Mouse (Mus musculus) liver, embryonic 11.5 days (tissue): ENCODE results near the gene Flot2. TPM values are rescaled to one million over a fixed set of nuclear protein-coding genes. Genes with fewer than 3 reads are reported as not detected.
"Not testable (repeated sequence)": the region's sequence is repeated elsewhere in the genome, so short reads cannot be mapped to it uniquely, and the experiment has no call there.

Source experiments
- ATAC-seq: fragments of 200-750 bp; cut with Nextera tagmentation; replicated peaks from 2 replicates; pipeline ENCODE4 v1.8.0; 2017; ENCODE audit warnings: moderate number of reproducible peaks, mild to moderate bottlenecking, moderate TSS enrichment, moderate library complexity; ENCODE audit not compliant: low FRiP score
- DNase-seq: peaks from one replicate; pipeline ENCODE4 v3.0.0-alpha.2; 2017; ENCODE audit warnings: low spot score
- H3K27ac ChIP-seq: fragments of 300-500 bp; sonication (generic); 2 replicates; pipeline ENCODE4 v1.5.1; 2014; ENCODE audit warnings: mild to moderate bottlenecking, low read depth, low read length, control low read depth
- H3K27me3 ChIP-seq: fragments of 300-500 bp; sonication (generic); replicated peaks from 2 replicates; pipeline ENCODE4 v1.6.1; 2014; ENCODE audit warnings: low read length, mixed read lengths; ENCODE audit not compliant: control insufficient read depth, insufficient read depth
- H3K36me3 ChIP-seq: fragments of 300-500 bp; sonication (generic); 2 replicates; pipeline ENCODE4 v1.6.1; 2014; ENCODE audit warnings: mild to moderate bottlenecking, low read length, moderate library complexity, mixed read lengths; ENCODE audit not compliant: control insufficient read depth, insufficient read depth
- H3K4me1 ChIP-seq: fragments of 300-500 bp; sonication (generic); replicated peaks from 2 replicates; pipeline ENCODE4 v1.6.1; 2014; ENCODE audit warnings: low read length, mixed read lengths; ENCODE audit not compliant: control insufficient read depth, insufficient read depth
- H3K4me2 ChIP-seq: fragments of 300-500 bp; sonication (generic); 2 replicates; pipeline ENCODE4 v1.6.1; 2014; ENCODE audit warnings: mild to moderate bottlenecking, control low read depth, moderate library complexity
- H3K4me3 ChIP-seq: fragments of 300-500 bp; sonication (generic); 2 replicates; pipeline ENCODE4 v1.5.1; 2014; ENCODE audit warnings: low read depth, low read length, control low read depth
- H3K9ac ChIP-seq: fragments of 300-500 bp; sonication (generic); 2 replicates; pipeline ENCODE4 v1.6.1; 2014; ENCODE audit warnings: low read depth, low read length, control low read depth
- H3K9me3 ChIP-seq: fragments of 300-500 bp; sonication (generic); 2 replicates; pipeline ENCODE4 v1.6.1; 2016; ENCODE audit warnings: low read length, inconsistent platforms, mixed read lengths; ENCODE audit not compliant: control insufficient read depth
- WGBS: fragments of 180-500 bp; shearing (Covaris S2); extraction: QIAGEN DNeasy Blood & Tissue Kit; methylation state at CpG from one replicate; pipeline ENCODE4 v1.1.7; 2014; 5-methylcytosine and 5-hydroxymethylcytosine counted together
- polyA plus RNA-seq: library from polyadenylated mRNA; unstranded; fragments of >200 nt; fragmentation: Nextera tagmentation; extraction: Ambion mirVana; gene quantifications from 2 replicates; pipeline ENCODE4 v1.2.1, GENCODE M21; 2014

Gene Flot2
- polyA plus RNA-seq, 1 experiment from 2014 or later, result 44.8 TPM

DNA sequence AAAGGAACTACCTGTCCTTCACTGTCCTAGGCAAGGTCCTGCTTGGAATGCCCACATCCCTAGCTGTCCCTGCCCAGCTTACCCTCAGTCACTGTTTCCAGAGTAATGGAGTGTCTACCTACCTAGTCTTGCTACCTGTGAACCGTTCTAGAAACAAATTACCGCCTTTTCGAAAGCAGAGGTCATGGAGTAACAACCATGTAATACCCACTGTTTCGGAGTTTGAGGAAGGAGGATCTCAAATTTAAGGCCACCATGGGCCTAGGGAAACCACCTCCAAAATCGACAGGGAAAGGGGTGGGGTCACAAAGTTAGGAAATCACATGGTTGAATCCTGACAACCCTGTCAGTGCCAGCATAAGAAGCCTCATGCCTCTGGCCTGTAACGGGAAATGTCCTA, 6.3 kb upstream of the Flot2 start:
- ATAC-seq (peak; percentile 1; the same call in 1 of the 2 replicates), DNase-seq (peak; percentile 42)
- Histone ChIP-seq H3K36me3 (peaks cover 27% of the 10 kb centered on the region), H3K4me2 (peak overlapping the region; percentile 98), H3K9ac (peak overlapping the region; percentile 84), H3K27me3 (no peaks in the 10 kb centered on the region), H3K4me1 (peaks cover 35% of the 10 kb centered on the region), H3K27ac (peak overlapping the region; percentile 89), H3K9me3 (no peaks in the 10 kb centered on the region), H3K4me3 (peak overlapping the region; percentile 79)
- WGBS, result 35% methylated on average over 6 of the region's 6 CpGs

DNA sequence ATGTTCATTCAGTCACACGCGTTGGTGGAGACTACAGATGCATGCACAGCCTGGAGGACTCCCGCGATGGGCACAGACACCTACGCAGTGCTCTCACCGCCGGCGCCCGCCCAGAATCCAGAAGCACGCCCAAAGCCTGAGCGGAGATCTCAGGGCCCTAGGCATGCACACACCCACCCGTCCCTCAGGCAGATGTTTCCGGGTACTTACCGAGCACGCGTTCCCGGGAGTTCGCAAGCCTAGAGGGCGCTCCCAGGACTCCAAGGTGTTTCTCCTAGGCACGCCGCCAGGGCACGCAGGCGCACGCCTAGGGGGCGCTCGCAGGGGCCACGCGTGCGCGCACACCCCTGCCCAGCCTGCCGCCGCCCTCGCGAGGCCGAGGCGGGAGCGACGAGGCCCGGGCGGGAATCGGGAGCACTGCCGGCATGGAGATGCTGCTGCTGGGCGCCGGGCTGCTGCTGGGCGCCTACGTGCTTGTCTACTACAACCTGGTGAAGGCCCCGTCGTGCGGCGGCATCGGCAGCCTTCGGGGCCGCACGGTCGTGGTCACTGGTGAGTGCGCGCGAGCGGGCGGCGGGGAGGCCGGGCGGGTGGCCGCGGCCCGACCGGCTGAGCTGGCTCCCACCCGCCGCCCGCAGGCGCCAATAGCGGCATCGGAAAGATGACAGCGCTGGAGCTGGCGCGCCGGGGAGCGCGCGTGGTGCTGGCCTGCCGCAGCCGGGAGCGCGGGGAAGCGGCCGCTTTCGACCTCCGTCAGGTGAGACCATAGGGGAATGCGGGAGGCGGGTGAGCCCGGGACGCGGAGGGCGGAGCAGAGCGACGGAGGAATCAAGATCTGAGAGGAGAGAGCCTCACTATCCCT, 5.6 kb upstream of the Flot2 start, which contains the start of gene Dhrs13:
Gene Dhrs13 (plus strand): TSS at position 334 of the 862 bp plus-strand sequence.
- Histone ChIP-seq H3K27me3 (no peaks in the 10 kb centered on the region), H3K9me3 (no peaks in the 10 kb centered on the region), H3K4me3 (peak within 1 kb of the TSS; percentile 79), H3K9ac (peak within 1 kb of the TSS; percentile 84), H3K4me1 (peaks cover 36% of the 10 kb centered on the region), H3K4me2 (peak within 1 kb of the TSS; percentile 98), H3K27ac (peak within 1 kb of the TSS; percentile 89), H3K36me3 (peaks cover 21% of the 10 kb centered on the region)
- ATAC-seq, result peak; percentile 95
- under 1% methylated on average over 96 of the region's 96 CpGs for WGBS
- DNase-seq, result peak; percentile 91

DNA sequence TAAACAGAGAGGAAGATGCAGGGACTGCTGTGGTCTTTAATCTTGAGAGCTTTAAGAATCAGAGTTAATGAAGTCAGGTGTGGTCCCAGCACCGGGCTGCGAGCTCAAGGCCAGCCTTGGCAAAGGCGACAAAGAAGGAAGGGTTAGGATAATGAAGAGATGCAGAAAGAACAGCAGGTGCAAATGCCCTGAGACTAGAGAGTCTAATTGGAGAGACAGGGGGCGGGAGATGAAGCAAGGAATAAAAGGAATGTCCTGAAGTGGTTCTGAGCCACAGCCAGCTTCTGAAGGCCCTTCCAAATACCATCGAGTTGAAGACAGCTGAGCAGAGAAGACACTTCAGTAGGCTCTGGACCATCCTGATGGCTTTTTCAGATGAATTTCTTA, 4.9 kb upstream of the Flot2 start:
- peak overlapping the region; percentile 89 for H3K27ac ChIP-seq
- ATAC-seq (no peak), DNase-seq (no peak)
- peaks cover 18% of the 10 kb centered on the region for H3K36me3 ChIP-seq
- H3K4me2 ChIP-seq, result peak overlapping the region; percentile 98
- H3K9ac ChIP-seq, result peak overlapping the region; percentile 84
- peak overlapping the region; percentile 79 for H3K4me3 ChIP-seq
- no peaks in the 10 kb centered on the region for H3K9me3 ChIP-seq
- H3K4me1 ChIP-seq, result peaks cover 41% of the 10 kb centered on the region
- no peaks in the 10 kb centered on the region for H3K27me3 ChIP-seq
- 15% methylated on average over 5 of the region's 5 CpGs for WGBS

DNA sequence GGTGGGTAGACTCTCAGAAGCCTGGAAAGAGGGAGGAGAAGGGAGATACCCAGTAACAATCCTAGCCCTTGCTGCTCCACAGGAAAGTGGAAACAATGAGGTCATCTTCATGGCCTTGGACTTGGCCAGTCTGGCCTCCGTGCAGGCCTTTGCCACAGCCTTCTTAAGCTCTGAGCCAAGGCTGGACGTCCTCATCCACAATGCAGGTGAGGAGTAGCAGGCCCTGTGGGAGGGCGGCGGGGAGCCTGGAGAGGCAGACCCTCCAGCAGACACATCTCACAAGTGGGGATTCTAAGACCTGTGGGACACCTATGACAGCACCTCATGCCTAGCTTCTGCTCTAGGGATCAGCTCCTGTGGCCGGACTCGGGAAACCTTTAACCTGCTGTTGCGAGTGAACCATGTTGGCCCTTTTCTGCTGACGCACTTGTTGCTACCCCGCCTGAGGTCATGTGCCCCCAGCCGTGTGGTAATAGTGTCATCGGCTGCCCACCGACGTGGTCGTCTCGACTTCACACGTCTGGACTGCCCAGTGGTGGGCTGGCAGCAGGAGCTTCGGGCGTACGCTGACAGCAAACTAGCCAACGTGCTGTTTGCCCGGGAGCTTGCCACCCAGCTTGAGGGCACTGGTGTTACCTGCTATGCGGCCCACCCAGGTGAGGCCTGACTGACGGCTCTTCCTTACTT, 3.7 kb upstream of the Flot2 start:
- no peaks in the 10 kb centered on the region for H3K27me3 ChIP-seq
- ATAC-seq, result no peak
- peaks cover 47% of the 10 kb centered on the region for H3K4me1 ChIP-seq
- no peak overlapping the region for H3K27ac ChIP-seq
- no peak overlapping the region for H3K9ac ChIP-seq
- peak overlapping the region; percentile 98 for H3K4me2 ChIP-seq
- peak overlapping the region; percentile 11; the same call in 1 of the 2 replicates for H3K4me3 ChIP-seq
- no peak for DNase-seq
- WGBS, result 92% methylated on average over 23 of the region's 23 CpGs
- peaks cover 10% of the 10 kb centered on the region for H3K36me3 ChIP-seq
- no peaks in the 10 kb centered on the region for H3K9me3 ChIP-seq

DNA sequence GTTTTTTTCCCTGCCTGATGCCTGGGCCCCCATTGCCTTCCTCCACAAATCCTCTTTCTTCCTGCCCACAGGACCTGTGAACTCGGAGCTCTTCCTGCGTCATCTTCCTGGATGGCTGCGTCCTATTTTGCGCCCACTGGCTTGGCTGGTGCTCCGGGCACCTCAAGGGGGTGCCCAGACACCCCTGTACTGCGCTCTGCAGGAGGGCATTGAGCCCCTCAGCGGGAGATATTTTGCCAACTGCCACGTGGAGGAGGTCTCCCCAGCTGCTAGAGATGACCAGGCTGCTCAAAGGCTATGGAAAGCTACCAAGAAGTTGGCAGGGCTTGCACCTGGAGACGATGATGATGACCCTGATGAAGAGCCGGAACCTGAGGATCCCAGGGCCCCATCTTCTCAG, 940 bp upstream of the Flot2 start:
- DNase-seq (no peak), ATAC-seq (no peak)
- Histone ChIP-seq H3K4me3 (no peak overlapping the region), H3K4me2 (no peak overlapping the region), H3K27ac (no peak overlapping the region), H3K36me3 (peaks cover 5% of the 10 kb centered on the region; the same call in 1 of the 2 replicates), H3K4me1 (peaks cover 33% of the 10 kb centered on the region), H3K27me3 (no peaks in the 10 kb centered on the region), H3K9ac (no peak overlapping the region), H3K9me3 (no peaks in the 10 kb centered on the region)
- WGBS, result 86% methylated on average over 10 of the region's 10 CpGs

DNA sequence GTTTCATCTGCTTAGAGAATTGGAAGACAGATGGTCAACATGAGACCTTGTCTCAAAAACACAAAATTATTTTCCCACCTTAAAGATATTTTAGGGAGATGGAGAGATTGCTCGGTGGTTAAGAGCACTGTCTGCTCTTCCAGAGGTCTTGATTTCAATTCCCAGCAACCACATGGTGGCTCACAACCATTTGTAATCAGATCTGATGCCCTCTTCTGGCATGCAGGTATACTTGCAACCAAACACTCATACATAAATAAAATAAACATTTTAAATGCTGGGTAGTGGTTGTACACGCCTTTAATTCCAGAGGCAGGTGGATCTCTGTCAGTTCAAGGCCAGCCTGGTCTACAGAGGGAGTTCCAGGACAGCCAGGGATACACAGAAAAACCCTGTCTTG, 3.1 kb downstream of the Flot2 start:
- Histone ChIP-seq H3K36me3 (peaks cover 7% of the 10 kb centered on the region; the same call in 1 of the 2 replicates), H3K4me2 (no peak overlapping the region), H3K4me1 (peaks cover 12% of the 10 kb centered on the region), H3K9me3 (no peaks in the 10 kb centered on the region), H3K9ac (no peak overlapping the region), H3K27ac (no peak overlapping the region), H3K27me3 (no peaks in the 10 kb centered on the region), H3K4me3 (no peak overlapping the region)
- DNase-seq (no peak), ATAC-seq (no peak)
- WGBS, result 62% methylated on average over 2 of the region's 2 CpGs

DNA sequence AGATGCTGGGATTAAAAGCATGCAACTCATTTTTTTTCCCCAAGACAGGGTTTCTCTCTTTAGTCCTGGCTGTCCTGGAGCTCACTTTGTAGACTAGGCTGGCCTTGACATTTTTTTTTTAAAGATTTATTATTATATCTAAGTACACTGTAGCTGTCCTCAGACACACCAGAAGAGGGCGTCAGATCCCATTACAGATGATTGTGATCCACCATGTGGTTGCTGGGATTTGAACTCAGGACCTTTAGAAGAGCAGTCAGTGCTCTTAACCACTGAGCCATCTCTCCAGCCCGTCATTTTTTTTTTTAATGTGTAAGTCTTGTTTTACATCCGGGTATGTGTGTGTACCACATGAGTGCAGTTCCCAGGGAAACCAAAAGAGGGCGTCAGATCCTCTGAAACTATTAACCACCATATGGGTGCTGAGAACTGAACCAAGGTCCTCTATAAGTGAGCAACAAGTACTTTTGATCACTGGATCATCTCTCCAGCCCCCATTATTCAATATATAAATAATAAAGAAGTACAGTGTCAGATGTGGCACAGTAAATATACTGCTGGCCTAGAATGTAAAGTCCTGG, 4.6 kb downstream of the Flot2 start:
- not testable (repeated sequence) for H3K27ac ChIP-seq, H3K27me3 ChIP-seq, H3K9ac ChIP-seq, H3K4me2 ChIP-seq, H3K36me3 ChIP-seq, ATAC-seq, H3K9me3 ChIP-seq, H3K4me1 ChIP-seq, DNase-seq, H3K4me3 ChIP-seq
- 88% methylated on average over 4 of the region's 4 CpGs for WGBS

DNA sequence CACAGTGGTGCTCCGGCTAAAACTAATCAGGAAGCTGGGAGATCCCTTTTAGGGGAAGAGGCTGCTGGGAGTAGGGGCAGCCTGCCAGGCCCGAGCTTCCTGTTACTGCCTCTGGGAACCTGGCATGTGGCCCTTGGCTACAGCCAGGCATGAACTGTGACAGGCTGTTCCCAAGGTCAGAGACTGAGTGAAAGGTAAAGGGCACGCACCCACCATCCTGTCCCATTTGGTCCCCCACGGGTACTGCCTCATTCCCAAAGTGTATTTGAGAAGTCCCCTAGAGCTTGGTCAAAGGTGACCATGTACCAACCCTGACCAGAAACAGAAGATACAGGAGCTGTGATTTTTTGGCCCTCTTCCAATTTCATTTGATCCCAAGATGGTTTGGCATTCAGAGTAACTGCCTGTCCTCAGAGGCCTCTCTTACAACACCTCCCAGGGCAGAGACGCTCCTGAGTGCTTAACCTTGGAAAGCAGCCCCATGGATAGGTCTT, 7.1 kb downstream of the Flot2 start:
- WGBS, result 84% methylated on average over 5 of the region's 5 CpGs
- no peak overlapping the region for H3K9ac ChIP-seq
- peaks cover 5% of the 10 kb centered on the region; the same call in 1 of the 2 replicates for H3K36me3 ChIP-seq
- no peaks in the 10 kb centered on the region for H3K27me3 ChIP-seq
- no peak for ATAC-seq
- H3K4me1 ChIP-seq, result no peaks in the 10 kb centered on the region
- no peak overlapping the region for H3K27ac ChIP-seq
- no peak overlapping the region for H3K4me2 ChIP-seq
- DNase-seq, result no peak
- H3K4me3 ChIP-seq, result no peak overlapping the region
- no peaks in the 10 kb centered on the region for H3K9me3 ChIP-seq
